Mouse (Mus musculus) gastrocnemius, postnatal 10 days (tissue): Measurements from ENCODE around the gene Pacrg. TPM values are rescaled to one million over a fixed set of nuclear protein-coding genes. Genes with fewer than 3 reads are reported as not detected.

Experiments used
- DNase-seq: peaks from one replicate; pipeline ENCODE4 v3.0.0; 2021; ENCODE audit warnings: mixed read lengths
- long read RNA-seq, 2 experiments: library from polyadenylated mRNA; stranded (forward); transcript quantifications; one replicate each; pipeline ENCODE4 v2.0.0; 2021
- total RNA-seq, 2 experiments: library from RNA; stranded (reverse); gene quantifications; 2 replicates each; pipeline ENCODE4 v1.2.3; 2021

Pacrg gene
- 1 to 10 TPM; 1.9 to 2.1 TPM for total RNA-seq
- long read RNA-seq, experiment 1, partial matches to known transcripts, result 0 of 4 reads
- long read RNA-seq, experiment 1, other reads (novel, unspliced or antisense), result 1 of 4 reads
- long read RNA-seq, experiment 2, partial matches to known transcripts, result 0 of 1 reads
- long read RNA-seq, experiment 2, other reads (novel, unspliced or antisense), result 0 of 1 reads

- peak; percentile 98 for DNase-seq
Observed at GRCm38 (mm10) chr17:10840148-10840707, at the start of gene Pacrg, which contains the start of gene Prkn. Gene Pacrg (minus strand): TSS chr17:10840311. Gene Prkn (plus strand): TSS chr17:10840384.

GRCm38 (mm10) chr17:10887924-10888323 is 47.8 kb upstream of the Pacrg start:
- DNase-seq, result no peak

GRCm38 (mm10) chr17:10882260-10882659 is 42.1 kb upstream of the Pacrg start:
- no peak for DNase-seq

- DNase-seq, result no peak
Observed at GRCm38 (mm10) chr17:10878986-10879385, 38.9 kb upstream of the Pacrg start.

- DNase-seq, result no peak
Observed at GRCm38 (mm10) chr17:10874208-10875187, 34.4 kb upstream of the Pacrg start.

- DNase-seq, result no peak
Observed at GRCm38 (mm10) chr17:10854207-10854606, 14.1 kb upstream of the Pacrg start.

- peak; percentile 35 for DNase-seq
Observed at GRCm38 (mm10) chr17:10840731-10841201, 655 bp upstream of the Pacrg start.

- DNase-seq, result no peak
Observed at GRCm38 (mm10) chr17:10818971-10819370, 21.1 kb downstream of the Pacrg start.

GRCm38 (mm10) chr17:10808571-10808970 is 31.5 kb downstream of the Pacrg start:
- DNase-seq, result no peak

- DNase-seq, result no peak
Observed at GRCm38 (mm10) chr17:10807261-10807998, 32.7 kb downstream of the Pacrg start.

- no peak for DNase-seq
Observed at GRCm38 (mm10) chr17:10806692-10807091, 33.4 kb downstream of the Pacrg start.

- no peak for DNase-seq
Observed at GRCm38 (mm10) chr17:10791661-10792060, 48.5 kb downstream of the Pacrg start.

- DNase-seq, result peak; percentile 17
Observed at GRCm38 (mm10) chr17:10784401-10784920, 55.6 kb downstream of the Pacrg start.

GRCm38 (mm10) chr17:10776503-10776902 is 63.6 kb downstream of the Pacrg start:
- DNase-seq, result peak; percentile 17

- DNase-seq, result no peak
Observed at GRCm38 (mm10) chr17:10774468-10774867, 65.6 kb downstream of the Pacrg start.

GRCm38 (mm10) chr17:10772207-10772606 is 67.9 kb downstream of the Pacrg start:
- DNase-seq, result no peak

GRCm38 (mm10) chr17:10769873-10770272 is 70.2 kb downstream of the Pacrg start:
- no peak for DNase-seq

- DNase-seq, result no peak
Observed at GRCm38 (mm10) chr17:10766735-10767406, 73.2 kb downstream of the Pacrg start.

GRCm38 (mm10) chr17:10764343-10764742 is 75.8 kb downstream of the Pacrg start:
- DNase-seq, result no peak

- DNase-seq, result no peak
Observed at GRCm38 (mm10) chr17:10757455-10757854, 82.7 kb downstream of the Pacrg start.
